Mouse (Mus musculus) CD4-positive, CD25-positive, alpha-beta regulatory T cell, adult 9 weeks (primary cell): ENCODE results near the gene Gm3072. TPM values are rescaled to one million over a fixed set of nuclear protein-coding genes. Genes with fewer than 3 reads are reported as not detected.

Experiments
- polyA plus RNA-seq: library from polyadenylated mRNA; unstranded; fragments of 100-300 nt; shearing (Covaris generic); gene quantifications from one replicate; pipeline ENCODE4 v1.2.1, GENCODE M21; 2017

Gm3072 gene
- polyA plus RNA-seq, result not detected

GRCm38 (mm10) chr14:41624512-41624911, at the start of gene Gm3072:
Gene Gm3072 (minus strand): TSS chr14:41624612.

DNA sequence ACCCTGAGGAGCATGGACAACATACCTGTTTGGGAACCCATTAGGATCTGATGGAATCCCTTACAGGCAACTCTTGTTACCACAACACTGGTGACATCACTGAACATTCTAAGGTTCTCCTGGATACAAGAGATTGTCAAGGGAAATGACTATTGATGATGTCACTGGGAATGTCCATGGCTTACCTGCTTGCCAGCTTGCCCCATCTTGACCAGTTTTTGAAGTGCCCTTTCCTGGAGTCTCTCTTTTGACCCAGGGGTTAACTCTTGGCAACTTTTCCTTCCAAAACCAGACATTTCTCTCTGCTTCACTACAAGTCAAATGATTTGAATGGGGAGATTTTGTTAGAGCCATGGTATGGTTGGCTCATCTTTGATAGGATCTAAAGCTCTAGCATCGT, 22.0 kb upstream of the Gm3072 start, which contains the start of gene Gm3676:
TSS of gene Gm3676 (minus strand) at position 101 of the 400 bp plus-strand sequence.

DNA sequence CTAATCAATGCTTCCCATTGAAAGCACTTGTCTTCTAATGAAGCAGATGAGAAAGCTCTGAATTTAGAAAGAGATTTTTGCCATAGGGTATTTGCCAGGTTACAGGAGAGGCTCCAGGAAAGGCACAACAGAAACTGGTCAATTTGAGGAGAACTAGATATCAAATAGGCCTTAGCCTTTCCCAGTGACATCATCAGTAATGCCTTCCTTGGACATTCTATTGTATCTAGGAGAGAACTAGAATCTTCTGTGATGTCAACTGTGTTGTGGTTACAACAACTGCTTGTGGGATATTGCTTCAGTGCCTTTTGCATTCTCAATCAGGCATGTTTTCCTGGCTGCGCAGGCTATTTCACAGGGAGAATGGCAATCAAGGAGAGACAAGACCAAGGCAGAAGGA, 51.5 kb downstream of the Gm3072 start, which contains the start of gene 1700049E17Rik2:
TSS of gene 1700049E17Rik2 (plus strand) at position 301 of the 400 bp plus-strand sequence.

Other genes with a start within 250 kb of the Gm3072 start
- not detected for gene Gm7945, start 238.2 kb downstream of the Gm3072 start, polyA plus RNA-seq
- not detected for gene Gm6482, start 216.3 kb downstream of the Gm3072 start, polyA plus RNA-seq
- 0.20 TPM for gene Gm7954, start 171.1 kb downstream of the Gm3072 start, polyA plus RNA-seq
- gene Gm3486, start 135.1 kb downstream of the Gm3072 start, polyA plus RNA-seq, result not detected
- not detected for gene Gm7970, start 69.0 kb downstream of the Gm3072 start, polyA plus RNA-seq
- not detected for gene 1700049E17Rik2, start 51.4 kb downstream of the Gm3072 start, polyA plus RNA-seq
- gene Gm3676, start 21.9 kb upstream of the Gm3072 start, polyA plus RNA-seq, result not detected
- gene Gm8068, start 77.3 kb upstream of the Gm3072 start, polyA plus RNA-seq, result not detected
- gene Gm7929, start 126.0 kb upstream of the Gm3072 start, polyA plus RNA-seq, result not detected
- gene Gm47189, start 147.8 kb upstream of the Gm3072 start, polyA plus RNA-seq, result not detected